Mouse (Mus musculus) liver, adult 2 months (tissue): Measurements from ENCODE around the gene Sco1. TPM values are rescaled to one million over a fixed set of nuclear protein-coding genes. Genes with fewer than 3 reads are reported as not detected.

Source experiments
- DNase-seq: peaks from one replicate; pipeline ENCODE4 v3.0.0-alpha.2; 2011; ENCODE audit warnings: low read depth, low spot score; ENCODE audit errors: extremely low read depth
- H3K27ac ChIP-seq: fragments of 200-500 bp; replicated peaks from 2 replicates; pipeline ENCODE4 v1.5.1; 2012; ENCODE audit warnings: low read depth, mild to moderate bottlenecking, control low read depth, inconsistent platforms, low read length; ENCODE audit not compliant: insufficient read depth
- H3K27me3 ChIP-seq: fragments of 200-500 bp; 2 replicates; pipeline ENCODE4 v1.6.1; 2012; ENCODE audit warnings: mild to moderate bottlenecking, moderate library complexity, low read length, inconsistent platforms; ENCODE audit not compliant: control insufficient read depth, insufficient read depth
- H3K36me3 ChIP-seq: fragments of 200-500 bp; 2 replicates; pipeline ENCODE4 v1.6.1; 2012; ENCODE audit warnings: low read length, inconsistent platforms; ENCODE audit not compliant: control insufficient read depth, insufficient read depth
- H3K4me1 ChIP-seq: fragments of 200-500 bp; 2 replicates; pipeline ENCODE4 v1.6.1; 2011; ENCODE audit warnings: low read length; ENCODE audit not compliant: control insufficient read depth, insufficient read depth
- H3K4me3 ChIP-seq: fragments of 200-500 bp; 2 replicates; pipeline ENCODE4 v1.5.1; 2011; ENCODE audit warnings: low read depth, mild to moderate bottlenecking, control low read depth, low read length, moderate library complexity; ENCODE audit not compliant: insufficient read depth
- H3K79me2 ChIP-seq: fragments of 200-500 bp; 2 replicates; pipeline ENCODE4 v1.6.1; 2012; ENCODE audit warnings: inconsistent platforms, mild to moderate bottlenecking, low read length, moderate library complexity; ENCODE audit not compliant: control insufficient read depth, insufficient read depth
- H3K9ac ChIP-seq: fragments of 200-500 bp; 2 replicates; pipeline ENCODE4 v1.6.1; 2012; ENCODE audit warnings: low read depth, mild to moderate bottlenecking, control low read depth, inconsistent platforms, low read length
- CTCF ChIP-seq: fragments of 200-500 bp; IDR thresholded peaks from 2 replicates; pipeline ENCODE4 v1.5.1; 2011; ENCODE audit warnings: low read depth, low read length, control low read depth
- POLR2A ChIP-seq: fragments of 200-500 bp; IDR thresholded peaks from 2 replicates; pipeline ENCODE4 v1.6.1; 2011; ENCODE audit warnings: low read length, control low read depth; ENCODE audit not compliant: insufficient read depth; ENCODE audit errors: extremely low read depth
- WGBS: fragments of 180-500 bp; shearing (Covaris S2); methylation state at CpG from one replicate; pipeline ENCODE4 v1.1.7; 2018; 5-methylcytosine and 5-hydroxymethylcytosine counted together
- polyA plus RNA-seq: library from polyadenylated mRNA; depleted of rRNA; stranded (reverse); fragments of >200 nt; gene quantifications from 2 replicates; pipeline ENCODE4 v1.2.3, GENCODE M21; 2012
- total RNA-seq: library from RNA; depleted of rRNA; stranded (reverse); fragments of >200 nt; gene quantifications from 2 replicates; pipeline ENCODE4 v1.2.3, GENCODE M21; 2014

The Sco1 gene
- total and polyA plus RNA-seq, 2 experiments, result 4.8 to 11.5 TPM

- Histone ChIP-seq H3K4me1 (no peaks in the 10 kb centered on the region), H3K27ac (no peak overlapping the region), H3K4me3 (no peak overlapping the region), H3K36me3 (no peaks in the 10 kb centered on the region), H3K27me3 (no peaks in the 10 kb centered on the region), H3K9ac (no peak overlapping the region), H3K79me2 (no peaks in the 10 kb centered on the region)
- TF ChIP-seq POLR2A (no peak), CTCF (no peak)
- no peak for DNase-seq
- WGBS, result 83% methylated on average over 4 of the region's 4 CpGs
Measured at GRCm38 (mm10) chr11:67105689-67106088, 53.2 kb downstream of the Sco1 start.

GRCm38 (mm10) chr11:67106973-67107372, 54.5 kb downstream of the Sco1 start:
- Histone ChIP-seq H3K36me3 (no peaks in the 10 kb centered on the region), H3K4me1 (no peaks in the 10 kb centered on the region), H3K4me3 (no peak overlapping the region), H3K9ac (no peak overlapping the region), H3K79me2 (no peaks in the 10 kb centered on the region), H3K27me3 (no peaks in the 10 kb centered on the region), H3K27ac (no peak overlapping the region)
- TF ChIP-seq POLR2A, result no peak
- TF ChIP-seq CTCF, result no peak
- 92% methylated on average over 10 of the region's 10 CpGs for WGBS
- DNase-seq, result no peak

GRCm38 (mm10) chr11:67110168-67110948, 57.9 kb downstream of the Sco1 start:
- no peak overlapping the region for H3K4me3 ChIP-seq
- H3K27me3 ChIP-seq, result no peaks in the 10 kb centered on the region
- DNase-seq, result peak; percentile 58
- no peaks in the 10 kb centered on the region for H3K36me3 ChIP-seq
- peak; percentile 83 for TF ChIP-seq CTCF
- no peak for TF ChIP-seq POLR2A
- 33% methylated on average over 5 of the region's 5 CpGs for WGBS
- H3K79me2 ChIP-seq, result no peaks in the 10 kb centered on the region
- no peak overlapping the region for H3K9ac ChIP-seq
- no peaks in the 10 kb centered on the region for H3K4me1 ChIP-seq
- H3K27ac ChIP-seq, result no peak overlapping the region

GRCm38 (mm10) chr11:67112019-67112850, 59.8 kb downstream of the Sco1 start:
- WGBS, result 28% methylated on average over 11 of the region's 11 CpGs
- Histone ChIP-seq H3K27ac (no peak overlapping the region), H3K4me1 (no peaks in the 10 kb centered on the region), H3K4me3 (no peak overlapping the region), H3K9ac (no peak overlapping the region), H3K27me3 (no peaks in the 10 kb centered on the region), H3K36me3 (no peaks in the 10 kb centered on the region), H3K79me2 (no peaks in the 10 kb centered on the region)
- DNase-seq, result peak; percentile 49
- TF ChIP-seq POLR2A, result no peak
- peak; percentile 74 for TF ChIP-seq CTCF

- Histone ChIP-seq H3K36me3 (no peaks in the 10 kb centered on the region), H3K4me1 (no peaks in the 10 kb centered on the region), H3K79me2 (no peaks in the 10 kb centered on the region), H3K4me3 (no peak overlapping the region), H3K27me3 (no peaks in the 10 kb centered on the region), H3K27ac (no peak overlapping the region), H3K9ac (no peak overlapping the region)
- 40% methylated on average over 11 of the region's 11 CpGs for WGBS
- TF ChIP-seq POLR2A (no peak), CTCF (peak; percentile 74)
- DNase-seq, result peak; percentile 41
Measured at GRCm38 (mm10) chr11:67112851-67113202, 60.4 kb downstream of the Sco1 start.

- no peak for TF ChIP-seq CTCF
- 85% methylated on average over 6 of the region's 6 CpGs for WGBS
Measured at GRCm38 (mm10) chr11:67113381-67113780, 60.9 kb downstream of the Sco1 start.

More at GRCm38 (mm10) chr11:67113381-67113780, 60.9 kb downstream of the Sco1 start:
- Histone ChIP-seq H3K9ac (no peak overlapping the region), H3K27me3 (no peaks in the 10 kb centered on the region), H3K4me3 (no peak overlapping the region), H3K79me2 (no peaks in the 10 kb centered on the region), H3K4me1 (no peaks in the 10 kb centered on the region), H3K27ac (no peak overlapping the region), H3K36me3 (no peaks in the 10 kb centered on the region)
- no peak for DNase-seq
